Mouse (Mus musculus): ENCODE results near the gene Grid2.

Grid2 gene

GRCm38 (mm10) chr6:64148613-64149012, 892.9 kb downstream of the Grid2 start:
- peaks cover 5% of the 10 kb centered on the region for H3K9me3 ChIP-seq (ENCODE audit: low read length)
- TF ChIP-seq POU5F1 (IDR thresholded peaks at IDR 0.05; ENCODE audit: borderline replicate concordance, low read length) (no peak), NANOG (IDR thresholded peaks at IDR 0.05; ENCODE audit: borderline replicate concordance, low read length) (no peak), CTCF (conservative IDR thresholded peaks at IDR 0.05; ENCODE audit: low read length) (no peak)

GRCm38 (mm10) chr6:64174995-64175612, 919.4 kb downstream of the Grid2 start:
- H3K9me3 ChIP-seq (ENCODE audit: low read length) = peaks cover 27% of the 10 kb centered on the region
- TF ChIP-seq NANOG (IDR thresholded peaks at IDR 0.05; ENCODE audit: borderline replicate concordance, low read length) = peak; percentile 27; the same call in 1 of the 2 replicates
- no peak for TF ChIP-seq CTCF (conservative IDR thresholded peaks at IDR 0.05; ENCODE audit: low read length)
- no peaks in the 10 kb centered on the region for H3K4me1 ChIP-seq (replicated peaks; ENCODE audit: low read depth, low read length)
- H3K36me3 ChIP-seq (ENCODE audit: insufficient read depth, low read length) = no peaks in the 10 kb centered on the region
- H3K4me3 ChIP-seq (replicated peaks; ENCODE audit: low read length) = no peak overlapping the region
- no peaks in the 10 kb centered on the region for H3K27me3 ChIP-seq (ENCODE audit: insufficient read depth, low read length)

More at GRCm38 (mm10) chr6:64148613-64149012, 892.9 kb downstream of the Grid2 start:
- no peaks in the 10 kb centered on the region for H3K27me3 ChIP-seq (ENCODE audit: insufficient read depth, low read length)
- no peaks in the 10 kb centered on the region for H3K4me1 ChIP-seq (replicated peaks; ENCODE audit: low read depth, low read length)
- H3K36me3 ChIP-seq (ENCODE audit: insufficient read depth, low read length) = no peaks in the 10 kb centered on the region
- H3K4me3 ChIP-seq (replicated peaks; ENCODE audit: low read length) = no peak overlapping the region

- H3K4me3 ChIP-seq (replicated peaks; ENCODE audit: low read length) = no peak overlapping the region
- H3K27me3 ChIP-seq (ENCODE audit: insufficient read depth, low read length) = no peaks in the 10 kb centered on the region
- H3K4me1 ChIP-seq (replicated peaks; ENCODE audit: low read depth, low read length) = no peaks in the 10 kb centered on the region
- H3K36me3 ChIP-seq (ENCODE audit: insufficient read depth, low read length) = no peaks in the 10 kb centered on the region
- H3K9me3 ChIP-seq (ENCODE audit: low read length) = no peaks in the 10 kb centered on the region
- no peak for TF ChIP-seq CTCF (conservative IDR thresholded peaks at IDR 0.05; ENCODE audit: low read length)
- TF ChIP-seq POU5F1 (IDR thresholded peaks at IDR 0.05; ENCODE audit: borderline replicate concordance, low read length) = no peak
- TF ChIP-seq NANOG (IDR thresholded peaks at IDR 0.05; ENCODE audit: borderline replicate concordance, low read length) = no peak
These were observed 938.0 kb downstream of the Grid2 start for GRCm38 (mm10) chr6:64193646-64194045.

- no peaks in the 10 kb centered on the region for H3K4me1 ChIP-seq (replicated peaks; ENCODE audit: low read depth, low read length)
- no peaks in the 10 kb centered on the region for H3K27me3 ChIP-seq (ENCODE audit: insufficient read depth, low read length)
- H3K9me3 ChIP-seq (ENCODE audit: low read length) = no peaks in the 10 kb centered on the region
- TF ChIP-seq NANOG (IDR thresholded peaks at IDR 0.05; ENCODE audit: borderline replicate concordance, low read length) (no peak), CTCF (conservative IDR thresholded peaks at IDR 0.05; ENCODE audit: low read length) (no peak), POU5F1 (IDR thresholded peaks at IDR 0.05; ENCODE audit: borderline replicate concordance, low read length) (no peak)
- H3K4me3 ChIP-seq (replicated peaks; ENCODE audit: low read length) = no peak overlapping the region
- H3K36me3 ChIP-seq (ENCODE audit: insufficient read depth, low read length) = no peaks in the 10 kb centered on the region
These were observed 946.9 kb downstream of the Grid2 start for GRCm38 (mm10) chr6:64202396-64203122.

- H3K4me1 ChIP-seq (replicated peaks; ENCODE audit: low read depth, low read length) = no peaks in the 10 kb centered on the region
- no peak overlapping the region for H3K4me3 ChIP-seq (replicated peaks; ENCODE audit: low read length)
- no peaks in the 10 kb centered on the region for H3K9me3 ChIP-seq (ENCODE audit: low read length)
- no peaks in the 10 kb centered on the region for H3K27me3 ChIP-seq (ENCODE audit: insufficient read depth, low read length)
- TF ChIP-seq CTCF (conservative IDR thresholded peaks at IDR 0.05; ENCODE audit: low read length) = no peak
- no peaks in the 10 kb centered on the region for H3K36me3 ChIP-seq (ENCODE audit: insufficient read depth, low read length)
These were observed 980.7 kb downstream of the Grid2 start for GRCm38 (mm10) chr6:64236351-64236750.

GRCm38 (mm10) chr6:64240526-64240925, 984.9 kb downstream of the Grid2 start:
- H3K4me1 ChIP-seq (replicated peaks; ENCODE audit: low read depth, low read length) = no peaks in the 10 kb centered on the region
- no peaks in the 10 kb centered on the region for H3K36me3 ChIP-seq (ENCODE audit: insufficient read depth, low read length)
- H3K4me3 ChIP-seq (replicated peaks; ENCODE audit: low read length) = no peak overlapping the region
- H3K9me3 ChIP-seq (ENCODE audit: low read length) = no peaks in the 10 kb centered on the region
- TF ChIP-seq NANOG (IDR thresholded peaks at IDR 0.05; ENCODE audit: borderline replicate concordance, low read length) (no peak), POU5F1 (IDR thresholded peaks at IDR 0.05; ENCODE audit: borderline replicate concordance, low read length) (no peak), CTCF (conservative IDR thresholded peaks at IDR 0.05; ENCODE audit: low read length) (no peak)
- H3K27me3 ChIP-seq (ENCODE audit: insufficient read depth, low read length) = no peaks in the 10 kb centered on the region

- Histone ChIP-seq H3K36me3 (ENCODE audit: insufficient read depth, low read length) (no peaks in the 10 kb centered on the region), H3K4me3 (replicated peaks; ENCODE audit: low read length) (no peak overlapping the region), H3K9me3 (ENCODE audit: low read length) (no peaks in the 10 kb centered on the region), H3K4me1 (replicated peaks; ENCODE audit: low read depth, low read length) (no peaks in the 10 kb centered on the region), H3K27me3 (ENCODE audit: insufficient read depth, low read length) (no peaks in the 10 kb centered on the region)
- TF ChIP-seq POU5F1 (IDR thresholded peaks at IDR 0.05; ENCODE audit: borderline replicate concordance, low read length) = no peak
- TF ChIP-seq CTCF (conservative IDR thresholded peaks at IDR 0.05; ENCODE audit: low read length) = no peak
- no peak for TF ChIP-seq NANOG (IDR thresholded peaks at IDR 0.05; ENCODE audit: borderline replicate concordance, low read length)
These were observed 990.3 kb downstream of the Grid2 start for GRCm38 (mm10) chr6:64245951-64246350.

GRCm38 (mm10) chr6:64251041-64251440, 995.4 kb downstream of the Grid2 start:
- Histone ChIP-seq H3K4me3 (replicated peaks; ENCODE audit: low read length) (no peak overlapping the region), H3K9me3 (ENCODE audit: low read length) (no peaks in the 10 kb centered on the region), H3K27me3 (ENCODE audit: insufficient read depth, low read length) (no peaks in the 10 kb centered on the region), H3K36me3 (ENCODE audit: insufficient read depth, low read length) (no peaks in the 10 kb centered on the region), H3K4me1 (replicated peaks; ENCODE audit: low read depth, low read length) (no peaks in the 10 kb centered on the region)
- TF ChIP-seq NANOG (IDR thresholded peaks at IDR 0.05; ENCODE audit: borderline replicate concordance, low read length) = no peak
- TF ChIP-seq POU5F1 (IDR thresholded peaks at IDR 0.05; ENCODE audit: borderline replicate concordance, low read length) = no peak
- no peak for TF ChIP-seq CTCF (conservative IDR thresholded peaks at IDR 0.05; ENCODE audit: low read length)

All from E14TG2a.4 (cell line).